Mouse (Mus musculus): Measurements from ENCODE around the gene Mxra7. TPM values are rescaled to one million over a fixed set of nuclear protein-coding genes. Genes with fewer than 3 reads are reported as not detected.
A peak's percentile ranks its signal among the peaks of the same experiment; 100 is the strongest.

Mxra7 gene
- polyA plus RNA-seq, 1 experiment from 2014 or later: 15.3 TPM

DNA sequence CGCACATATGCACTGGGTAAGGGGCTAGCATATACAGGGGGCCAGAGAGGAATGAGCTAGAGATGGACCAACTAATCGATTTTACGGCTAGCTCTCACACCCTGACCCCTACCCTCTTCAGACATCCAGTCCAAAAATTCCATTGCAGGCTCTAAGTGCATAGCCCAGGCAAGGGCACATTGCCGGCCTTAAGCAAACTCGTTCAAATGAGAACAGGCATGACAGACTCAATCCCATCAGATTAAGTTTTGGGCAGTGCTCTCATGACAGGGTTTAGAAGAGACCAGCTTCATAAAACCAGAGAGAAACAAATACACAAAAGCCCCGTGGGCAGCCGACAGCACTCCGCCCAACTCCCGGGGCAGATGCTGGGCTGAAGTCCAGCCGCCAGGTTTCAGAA is 5.6 kb downstream of the Mxra7 start:
- H3K36me3 ChIP-seq (ENCODE audit: control insufficient read depth, insufficient read depth, low read length): no peaks in the 10 kb centered on the region
- 50% methylated on average over 10 of the region's 10 CpGs for WGBS
- H3K4me2 ChIP-seq (ENCODE audit: low read depth, low read length): no peak overlapping the region
- H3K27ac ChIP-seq (ENCODE audit: low read length): 0 out of 2 replicates have a peak overlapping the region, but pooled peaks have one; percentile 30
- no peak for ATAC-seq (ENCODE audit: low read depth)
- no peaks in the 10 kb centered on the region for H3K9me3 ChIP-seq (ENCODE audit: control insufficient read depth, low read length)
- H3K27me3 ChIP-seq (ENCODE audit: control insufficient read depth, insufficient read depth, low read depth, low read length): no peaks in the 10 kb centered on the region
- peaks cover 38% of the 10 kb centered on the region for H3K4me1 ChIP-seq (replicated peaks; ENCODE audit: control insufficient read depth, insufficient read depth, low read length)
- no peak overlapping the region for H3K9ac ChIP-seq (ENCODE audit: low read length)
- no peak overlapping the region for H3K4me3 ChIP-seq (ENCODE audit: low read length)

DNA sequence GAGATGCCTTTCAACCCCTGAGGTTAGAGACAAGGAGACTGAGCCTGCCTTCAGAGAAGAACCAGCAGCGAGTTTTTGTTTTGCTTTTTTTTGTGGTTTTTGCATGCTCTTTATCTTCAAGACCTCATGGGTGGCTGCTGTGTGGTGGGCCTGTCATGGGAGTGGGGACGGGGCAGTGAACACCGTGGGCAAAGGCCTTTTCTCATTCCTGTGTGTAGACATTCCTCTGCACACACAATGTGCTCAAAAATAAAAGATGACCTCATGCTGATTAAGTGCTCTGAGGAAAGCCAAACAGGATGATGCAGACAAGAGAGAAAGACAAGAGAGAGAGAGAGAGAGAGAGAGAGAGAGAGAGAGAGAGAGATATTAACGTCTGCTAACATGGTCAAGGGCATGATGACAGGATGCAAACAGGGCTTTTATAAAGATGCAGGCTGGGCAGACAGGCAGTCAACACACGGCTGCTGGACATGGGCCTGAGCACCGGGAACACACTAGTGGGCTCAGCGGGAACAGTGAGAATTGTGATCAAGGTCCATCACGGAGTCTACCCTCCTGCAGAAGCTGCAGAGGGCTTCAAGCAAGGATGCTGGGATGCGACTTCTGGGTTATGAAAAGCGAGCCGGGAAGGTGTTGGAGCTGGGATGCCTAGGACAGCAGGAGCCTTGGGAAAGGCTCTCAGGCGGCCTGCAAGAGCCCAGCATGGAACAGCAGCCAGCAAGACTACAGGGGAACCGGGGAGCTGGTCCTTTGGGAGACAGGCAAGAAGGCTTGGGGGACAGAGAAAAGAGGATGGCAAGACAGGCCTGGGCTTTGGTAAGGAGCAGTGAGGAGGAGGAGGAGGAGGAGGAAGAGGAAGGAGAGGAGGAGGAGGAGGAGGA is 6.5 kb downstream of the Mxra7 start:
- no peak overlapping the region for H3K4me3 ChIP-seq (ENCODE audit: low read length)
- no peaks in the 10 kb centered on the region for H3K36me3 ChIP-seq (ENCODE audit: control insufficient read depth, insufficient read depth, low read length)
- no peak overlapping the region for H3K4me2 ChIP-seq (ENCODE audit: low read depth, low read length)
- WGBS: 55% methylated on average over 13 of the region's 13 CpGs
- peak; percentile 57 for ATAC-seq (ENCODE audit: low read depth)
- H3K27ac ChIP-seq (ENCODE audit: low read length): peak overlapping the region; percentile 66
- no peaks in the 10 kb centered on the region for H3K27me3 ChIP-seq (ENCODE audit: control insufficient read depth, insufficient read depth, low read depth, low read length)
- H3K9me3 ChIP-seq (ENCODE audit: control insufficient read depth, low read length): no peaks in the 10 kb centered on the region
- H3K9ac ChIP-seq (ENCODE audit: low read length): peak overlapping the region; percentile 47
- H3K4me1 ChIP-seq (replicated peaks; ENCODE audit: control insufficient read depth, insufficient read depth, low read length): peaks cover 29% of the 10 kb centered on the region

DNA sequence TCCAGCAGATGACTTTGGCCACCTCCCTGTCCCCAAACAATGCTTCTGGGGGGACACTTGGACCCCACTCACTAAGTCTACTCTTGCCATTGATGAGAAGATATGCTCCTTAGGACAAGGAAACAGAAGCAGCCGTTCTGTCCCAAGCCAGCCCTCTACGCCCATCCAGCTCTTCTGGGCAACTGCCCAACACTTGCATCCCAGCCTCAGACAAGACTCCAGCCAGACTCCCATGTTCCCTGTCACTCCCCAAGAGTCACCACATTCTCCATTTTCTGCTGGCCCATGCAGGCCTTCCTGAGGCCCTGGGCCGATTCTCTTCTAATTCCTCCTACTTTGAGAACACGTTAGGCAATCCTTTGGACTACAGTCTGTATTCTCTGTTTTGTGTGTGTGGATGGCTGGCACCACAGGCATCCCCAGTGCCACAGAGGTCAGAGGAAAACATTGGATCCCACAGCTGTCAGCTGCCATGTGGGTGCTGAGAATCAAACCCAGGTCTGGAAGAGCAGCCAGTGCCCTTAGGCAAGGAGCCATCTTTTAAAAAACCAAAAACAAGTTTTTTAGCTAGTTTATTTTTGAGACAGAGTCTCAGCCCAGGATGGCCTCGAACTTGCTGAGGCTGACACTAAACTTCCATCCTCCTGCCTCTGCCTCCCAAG is 7.8 kb downstream of the Mxra7 start:
- WGBS: 79% methylated on average over 5 of the region's 5 CpGs
- peaks cover 30% of the 10 kb centered on the region for H3K4me1 ChIP-seq (replicated peaks; ENCODE audit: control insufficient read depth, insufficient read depth, low read length)
- H3K27ac ChIP-seq (ENCODE audit: low read length): peak overlapping the region; percentile 59; the same call in 1 of the 2 replicates

DNA sequence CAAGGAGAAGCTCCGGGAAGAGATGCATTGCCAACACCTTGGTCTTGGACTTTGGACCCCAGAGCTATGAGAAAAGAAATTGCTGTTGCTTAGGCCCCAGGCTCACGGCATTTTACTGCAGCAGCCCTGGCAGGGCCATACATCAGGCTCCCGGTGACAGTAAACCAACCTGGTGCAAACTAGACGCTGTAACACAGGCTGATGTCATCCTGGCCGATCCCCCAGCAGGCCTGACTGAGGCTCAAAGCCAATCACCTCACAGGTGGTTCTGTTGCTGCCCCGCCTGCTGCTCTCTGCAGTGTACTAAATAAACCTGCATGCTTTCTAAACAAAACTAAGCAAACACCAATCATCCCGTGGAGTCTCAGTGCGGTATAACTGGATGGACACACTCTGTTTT is 9.1 kb downstream of the Mxra7 start:
- Histone ChIP-seq H3K4me2 (ENCODE audit: low read depth, low read length) (no peak overlapping the region), H3K4me1 (replicated peaks; ENCODE audit: control insufficient read depth, insufficient read depth, low read length) (peaks cover 44% of the 10 kb centered on the region), H3K36me3 (ENCODE audit: control insufficient read depth, insufficient read depth, low read length) (no peaks in the 10 kb centered on the region), H3K27me3 (ENCODE audit: control insufficient read depth, insufficient read depth, low read depth, low read length) (no peaks in the 10 kb centered on the region), H3K9ac (ENCODE audit: low read length) (no peak overlapping the region), H3K9me3 (ENCODE audit: control insufficient read depth, low read length) (no peaks in the 10 kb centered on the region), H3K4me3 (ENCODE audit: low read length) (no peak overlapping the region), H3K27ac (ENCODE audit: low read length) (no peak overlapping the region)
- WGBS: 41% methylated on average over 8 of the region's 8 CpGs
- no peak for ATAC-seq (ENCODE audit: low read depth)

More for the DNA sequence above, 7.8 kb downstream of the Mxra7 start:
- Histone ChIP-seq H3K9ac (ENCODE audit: low read length) (no peak overlapping the region), H3K4me2 (ENCODE audit: low read depth, low read length) (no peak overlapping the region), H3K36me3 (ENCODE audit: control insufficient read depth, insufficient read depth, low read length) (no peaks in the 10 kb centered on the region), H3K27me3 (ENCODE audit: control insufficient read depth, insufficient read depth, low read depth, low read length) (no peaks in the 10 kb centered on the region), H3K4me3 (ENCODE audit: low read length) (no peak overlapping the region), H3K9me3 (ENCODE audit: control insufficient read depth, low read length) (no peaks in the 10 kb centered on the region)
- ATAC-seq (ENCODE audit: low read depth): no peak

DNA sequence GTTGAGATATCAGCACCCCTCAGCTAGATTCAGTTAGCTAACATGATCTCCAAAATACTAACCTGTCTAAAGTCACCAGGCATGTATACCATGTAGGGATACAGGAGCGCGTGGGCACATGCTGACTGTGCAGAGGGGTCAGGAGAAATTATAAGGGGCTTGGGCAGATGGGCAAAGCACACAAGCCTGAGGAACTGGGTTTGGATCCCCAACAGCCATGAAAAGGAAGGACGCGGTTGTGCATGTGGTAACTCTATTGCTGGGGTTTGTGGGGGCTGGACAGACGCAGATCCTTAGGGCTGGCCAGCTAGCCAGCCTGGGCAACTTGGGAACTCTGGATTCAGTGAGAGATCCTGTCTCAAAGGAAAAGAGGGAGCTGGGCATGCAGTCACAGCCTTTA is 10.3 kb downstream of the Mxra7 start:
- Histone ChIP-seq H3K9ac (ENCODE audit: low read length) (no peak overlapping the region), H3K27ac (ENCODE audit: low read length) (no peak overlapping the region), H3K36me3 (ENCODE audit: control insufficient read depth, insufficient read depth, low read length) (no peaks in the 10 kb centered on the region), H3K4me3 (ENCODE audit: low read length) (no peak overlapping the region), H3K4me1 (replicated peaks; ENCODE audit: control insufficient read depth, insufficient read depth, low read length) (peaks cover 54% of the 10 kb centered on the region), H3K27me3 (ENCODE audit: control insufficient read depth, insufficient read depth, low read depth, low read length) (no peaks in the 10 kb centered on the region), H3K4me2 (ENCODE audit: low read depth, low read length) (no peak overlapping the region), H3K9me3 (ENCODE audit: control insufficient read depth, low read length) (no peaks in the 10 kb centered on the region)
- WGBS: 94% methylated on average over 5 of the region's 5 CpGs
- ATAC-seq (ENCODE audit: low read depth): no peak

DNA sequence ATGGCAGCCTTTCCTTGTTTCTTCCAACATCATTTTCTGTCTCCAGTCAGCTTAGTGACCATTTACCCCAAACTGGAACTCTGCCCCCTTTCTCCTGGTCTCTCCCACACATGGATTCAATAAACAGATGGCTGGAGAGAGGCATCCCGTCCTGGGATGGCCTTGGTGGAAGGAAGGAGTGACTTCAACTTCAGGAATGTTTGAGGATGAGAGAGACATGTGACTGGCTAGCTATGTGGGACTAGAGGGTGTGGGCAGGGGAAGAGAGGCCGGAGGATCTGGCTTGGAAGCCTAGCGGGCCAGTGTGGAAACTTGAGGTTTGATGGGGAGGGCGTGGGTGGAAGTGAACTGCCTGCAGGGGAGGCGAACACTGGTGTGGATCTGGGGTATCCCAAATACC is 11.1 kb downstream of the Mxra7 start:
- Histone ChIP-seq H3K27ac (ENCODE audit: low read length) (no peak overlapping the region), H3K4me2 (ENCODE audit: low read depth, low read length) (no peak overlapping the region), H3K9ac (ENCODE audit: low read length) (no peak overlapping the region), H3K9me3 (ENCODE audit: control insufficient read depth, low read length) (no peaks in the 10 kb centered on the region), H3K4me1 (replicated peaks; ENCODE audit: control insufficient read depth, insufficient read depth, low read length) (peaks cover 53% of the 10 kb centered on the region), H3K36me3 (ENCODE audit: control insufficient read depth, insufficient read depth, low read length) (no peaks in the 10 kb centered on the region), H3K4me3 (ENCODE audit: low read length) (no peak overlapping the region), H3K27me3 (ENCODE audit: control insufficient read depth, insufficient read depth, low read depth, low read length) (no peaks in the 10 kb centered on the region)
- WGBS: 58% methylated on average over 5 of the region's 5 CpGs
- ATAC-seq (ENCODE audit: low read depth): no peak

DNA sequence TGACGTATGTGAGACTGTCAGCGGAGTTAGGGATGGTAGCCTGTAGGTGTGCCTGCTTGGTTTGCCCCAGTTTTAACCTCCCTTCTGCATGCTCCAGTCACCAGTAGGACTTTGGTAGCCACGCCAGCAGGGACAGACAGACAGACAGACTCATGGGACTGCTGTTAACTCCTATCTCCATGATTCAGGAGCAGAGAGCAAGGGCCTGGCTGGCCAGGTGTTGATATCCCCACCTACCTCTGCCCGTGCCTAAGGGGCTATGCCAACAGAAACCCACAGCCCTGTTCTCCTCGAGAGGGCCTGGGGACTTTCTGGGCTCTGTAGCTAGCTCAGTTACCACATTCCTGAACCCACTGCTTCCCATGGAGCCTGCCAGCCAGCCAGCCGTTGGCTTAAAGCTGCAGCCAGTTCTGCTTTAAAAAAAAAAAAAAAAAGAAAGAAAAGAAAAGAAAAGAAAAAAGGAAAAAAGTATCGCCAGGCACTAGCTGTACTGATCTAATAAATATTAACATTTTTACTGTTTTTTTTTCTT is 12.9 kb downstream of the Mxra7 start:
- ATAC-seq (ENCODE audit: low read depth): no peak
- Histone ChIP-seq H3K9ac (ENCODE audit: low read length) (peak overlapping the region; percentile 54), H3K27me3 (ENCODE audit: control insufficient read depth, insufficient read depth, low read depth, low read length) (no peaks in the 10 kb centered on the region; the same call in 1 of the 2 replicates), H3K9me3 (ENCODE audit: control insufficient read depth, low read length) (no peaks in the 10 kb centered on the region), H3K4me3 (ENCODE audit: low read length) (no peak overlapping the region), H3K36me3 (ENCODE audit: control insufficient read depth, insufficient read depth, low read length) (no peaks in the 10 kb centered on the region), H3K4me2 (ENCODE audit: low read depth, low read length) (peak overlapping the region; percentile 35), H3K4me1 (replicated peaks; ENCODE audit: control insufficient read depth, insufficient read depth, low read length) (peaks cover 44% of the 10 kb centered on the region), H3K27ac (ENCODE audit: low read length) (peak overlapping the region; percentile 97)
- WGBS: 30% methylated on average over 7 of the region's 7 CpGs

DNA sequence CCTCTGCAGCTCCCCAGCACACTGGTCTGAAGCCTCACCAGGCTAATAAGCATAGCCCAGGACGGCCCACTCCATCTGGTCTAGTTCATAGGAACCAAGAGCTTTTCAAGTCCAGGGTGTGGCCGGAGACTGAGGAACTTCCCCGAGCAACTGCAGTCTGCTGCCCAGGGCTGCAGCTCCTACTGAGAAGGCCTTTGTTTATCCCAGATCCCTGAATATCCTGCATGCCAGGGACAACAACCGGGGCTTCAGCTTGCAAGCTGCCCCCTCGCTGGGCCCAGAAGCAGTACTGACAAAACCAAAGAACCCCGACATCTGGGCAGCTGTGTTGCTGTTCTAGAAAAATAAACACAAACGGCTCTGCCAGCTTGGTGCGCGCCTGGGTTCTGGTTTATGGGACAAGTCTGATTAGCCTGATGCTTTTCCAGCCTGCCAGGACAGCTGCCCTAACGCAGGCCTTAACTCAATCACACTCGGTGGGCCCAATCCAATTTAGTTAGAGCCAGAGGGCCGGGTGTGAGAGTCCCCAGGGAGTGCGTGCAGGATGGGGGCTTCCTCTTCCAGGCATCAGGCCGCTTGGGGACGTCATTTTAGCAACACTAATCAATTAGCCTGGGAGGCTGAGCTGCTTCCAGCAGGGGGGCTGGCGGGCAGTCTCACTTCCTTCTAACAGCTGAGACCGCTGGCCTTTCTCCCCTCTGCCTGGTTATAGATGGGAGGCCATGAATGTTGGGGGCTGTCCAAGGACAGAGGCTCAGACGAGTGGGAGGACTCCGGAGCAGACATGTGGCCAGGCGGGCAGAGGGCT is 13.6 kb downstream of the Mxra7 start:
- H3K9me3 ChIP-seq (ENCODE audit: control insufficient read depth, low read length): no peaks in the 10 kb centered on the region
- H3K4me1 ChIP-seq (replicated peaks; ENCODE audit: control insufficient read depth, insufficient read depth, low read length): peaks cover 42% of the 10 kb centered on the region
- H3K4me3 ChIP-seq (ENCODE audit: low read length): no peak overlapping the region
- H3K36me3 ChIP-seq (ENCODE audit: control insufficient read depth, insufficient read depth, low read length): no peaks in the 10 kb centered on the region
- WGBS: 21% methylated on average over 20 of the region's 20 CpGs
- peak; percentile 81 for ATAC-seq (ENCODE audit: low read depth)
- peak overlapping the region; percentile 97 for H3K27ac ChIP-seq (ENCODE audit: low read length)
- peak overlapping the region; percentile 35 for H3K4me2 ChIP-seq (ENCODE audit: low read depth, low read length)
- no peaks in the 10 kb centered on the region; the same call in 1 of the 2 replicates for H3K27me3 ChIP-seq (ENCODE audit: control insufficient read depth, insufficient read depth, low read depth, low read length)
- peak overlapping the region; percentile 54 for H3K9ac ChIP-seq (ENCODE audit: low read length)
